8 mouse cellular contexts compared by ENCODE assay signal in the genomic region with DNA sequence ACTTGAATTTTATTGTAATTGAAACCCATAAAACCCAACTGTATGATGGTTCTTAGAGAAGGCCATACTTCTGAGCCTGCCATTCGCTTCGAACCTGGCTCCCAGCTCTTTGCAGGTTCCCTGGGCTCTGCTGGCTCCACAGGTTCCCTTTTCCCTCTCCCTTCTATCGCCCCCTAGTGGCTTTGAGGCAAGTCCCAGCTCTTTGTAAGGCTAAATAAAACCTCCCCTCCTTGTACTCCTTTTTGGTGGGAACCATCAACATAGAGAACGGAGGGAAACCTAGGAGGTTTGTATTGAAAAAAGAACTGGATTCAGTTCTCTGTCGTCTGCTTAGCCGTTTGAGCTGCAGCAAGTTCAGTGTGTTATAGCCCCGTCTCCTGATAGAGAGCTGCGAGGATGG.
DNase-seq lines count a peak whose midpoint lies in the region; ATAC-seq and TF ChIP-seq lines count a peak whose summit lies in the region.

No protein-coding gene starts in this region.

- 56% methylated on average over 8 of the region's 8 CpGs for WGBS in forebrain, embryonic 14.5 days
- 57% methylated on average over 8 of the region's 8 CpGs for WGBS in forebrain, embryonic 16.5 days
- 55% methylated on average over 8 of the region's 8 CpGs for WGBS in midbrain, embryonic 11.5 days
- WGBS in midbrain, embryonic 13.5 days, result 54% methylated on average over 8 of the region's 8 CpGs
- WGBS in hindbrain, postnatal 0 days, result 57% methylated on average over 8 of the region's 8 CpGs

- DNase-seq in forebrain, embryonic 14.5 days (ENCODE audit: low spot score), result peak; percentile 46
- peak; percentile 87 for DNase-seq in midbrain, embryonic 11.5 days (ENCODE audit: low spot score, missing footprints)
- peak; percentile 73 for DNase-seq in adrenal gland, postnatal 14 days
- DNase-seq in hindbrain, postnatal 0 days (ENCODE audit: low spot score), result peak; percentile 40
- peak; percentile 67 for DNase-seq in naive thymus-derived CD4-positive, alpha-beta T cell, adult 2 months (ENCODE audit: low read depth)

- no peaks in the 10 kb centered on the region for H3K27me3 ChIP-seq in forebrain, embryonic 14.5 days (replicated peaks; ENCODE audit: control insufficient read depth, insufficient read depth, low read length)
- no peaks in the 10 kb centered on the region for H3K27me3 ChIP-seq in forebrain, embryonic 16.5 days (replicated peaks; ENCODE audit: control insufficient read depth, insufficient read depth, low read length)
- H3K27me3 ChIP-seq in midbrain, embryonic 11.5 days (ENCODE audit: control insufficient read depth, insufficient read depth, low read length), result no peaks in the 10 kb centered on the region
- H3K27me3 ChIP-seq in midbrain, embryonic 13.5 days, result no peaks in the 10 kb centered on the region
- H3K27me3 ChIP-seq in hindbrain, postnatal 0 days (ENCODE audit: insufficient read depth, low read length), result no peaks in the 10 kb centered on the region

- peak; percentile 62 for TF ChIP-seq CTCF in hindbrain, postnatal 0 days (IDR thresholded peaks at IDR 0.05; ENCODE audit: low read depth)

- no peak overlapping the region for H3K4me2 ChIP-seq in forebrain, embryonic 14.5 days (ENCODE audit: low read length)
- no peak overlapping the region for H3K4me2 ChIP-seq in forebrain, embryonic 16.5 days (ENCODE audit: low read length)
- no peak overlapping the region for H3K4me2 ChIP-seq in midbrain, embryonic 11.5 days
- no peak overlapping the region for H3K4me2 ChIP-seq in midbrain, embryonic 13.5 days (replicated peaks)
- H3K4me2 ChIP-seq in hindbrain, postnatal 0 days (ENCODE audit: low read depth, low read length), result no peak overlapping the region

- ATAC-seq in forebrain, embryonic 14.5 days, result no peak
- ATAC-seq in forebrain, embryonic 16.5 days, result no peak
- no peak for ATAC-seq in midbrain, embryonic 11.5 days (ENCODE audit: low FRiP score)
- ATAC-seq in midbrain, embryonic 13.5 days, result no peak
- ATAC-seq in hindbrain, postnatal 0 days, result no peak
- ATAC-seq in activated CD4-positive, CD25-positive, alpha-beta regulatory T cell, adult 4 months, result no peak

- no peaks in the 10 kb centered on the region for H3K36me3 ChIP-seq in forebrain, embryonic 14.5 days (ENCODE audit: control insufficient read depth, insufficient read depth, low read length)
- no peaks in the 10 kb centered on the region for H3K36me3 ChIP-seq in forebrain, embryonic 16.5 days (ENCODE audit: control insufficient read depth, insufficient read depth)
- no peaks in the 10 kb centered on the region for H3K36me3 ChIP-seq in midbrain, embryonic 11.5 days (ENCODE audit: control insufficient read depth, insufficient read depth, low read length)
- no peaks in the 10 kb centered on the region for H3K36me3 ChIP-seq in midbrain, embryonic 13.5 days
- no peaks in the 10 kb centered on the region for H3K36me3 ChIP-seq in hindbrain, postnatal 0 days (ENCODE audit: insufficient read depth, low read length)

- H3K9ac ChIP-seq in forebrain, embryonic 14.5 days (ENCODE audit: low read length), result no peak overlapping the region
- no peak overlapping the region for H3K9ac ChIP-seq in forebrain, embryonic 16.5 days (replicated peaks; ENCODE audit: low read depth, low read length)
- no peak overlapping the region for H3K9ac ChIP-seq in midbrain, embryonic 11.5 days (ENCODE audit: low read length)
- H3K9ac ChIP-seq in midbrain, embryonic 13.5 days (replicated peaks), result no peak overlapping the region
- H3K9ac ChIP-seq in hindbrain, postnatal 0 days (replicated peaks; ENCODE audit: low read length), result no peak overlapping the region

- H3K4me1 ChIP-seq in forebrain, embryonic 14.5 days (ENCODE audit: control insufficient read depth, insufficient read depth, low read length), result no peaks in the 10 kb centered on the region
- H3K4me1 ChIP-seq in forebrain, embryonic 16.5 days (replicated peaks; ENCODE audit: control insufficient read depth, insufficient read depth, low read length), result no peaks in the 10 kb centered on the region
- no peaks in the 10 kb centered on the region for H3K4me1 ChIP-seq in midbrain, embryonic 11.5 days (ENCODE audit: control insufficient read depth, insufficient read depth, low read length)
- H3K4me1 ChIP-seq in midbrain, embryonic 13.5 days (replicated peaks), result no peaks in the 10 kb centered on the region
- H3K4me1 ChIP-seq in hindbrain, postnatal 0 days (ENCODE audit: insufficient read depth, low read length), result no peaks in the 10 kb centered on the region

- H3K9me3 ChIP-seq in forebrain, embryonic 14.5 days (replicated peaks; ENCODE audit: control insufficient read depth, low read length), result no peaks in the 10 kb centered on the region
- no peaks in the 10 kb centered on the region for H3K9me3 ChIP-seq in forebrain, embryonic 16.5 days (ENCODE audit: control insufficient read depth, low read length)
- H3K9me3 ChIP-seq in midbrain, embryonic 11.5 days (ENCODE audit: control insufficient read depth, low read length), result no peaks in the 10 kb centered on the region
- no peaks in the 10 kb centered on the region for H3K9me3 ChIP-seq in midbrain, embryonic 13.5 days
- no peaks in the 10 kb centered on the region for H3K9me3 ChIP-seq in hindbrain, postnatal 0 days (ENCODE audit: low read length)

- no peak overlapping the region for H3K4me3 ChIP-seq in forebrain, embryonic 14.5 days (ENCODE audit: low read depth, low read length)
- no peak overlapping the region for H3K4me3 ChIP-seq in forebrain, embryonic 16.5 days (replicated peaks; ENCODE audit: low read length)
- no peak overlapping the region for H3K4me3 ChIP-seq in midbrain, embryonic 11.5 days (ENCODE audit: low read depth, low read length)
- H3K4me3 ChIP-seq in midbrain, embryonic 13.5 days (replicated peaks), result no peak overlapping the region
- no peak overlapping the region for H3K4me3 ChIP-seq in hindbrain, postnatal 0 days (ENCODE audit: low read length)

- no peak overlapping the region for H3K27ac ChIP-seq in forebrain, embryonic 14.5 days (ENCODE audit: low read depth, low read length)
- H3K27ac ChIP-seq in forebrain, embryonic 16.5 days (ENCODE audit: low read length), result no peak overlapping the region
- no peak overlapping the region for H3K27ac ChIP-seq in midbrain, embryonic 11.5 days (ENCODE audit: low read depth, low read length)
- H3K27ac ChIP-seq in midbrain, embryonic 13.5 days, result no peak overlapping the region
- H3K27ac ChIP-seq in hindbrain, postnatal 0 days, result no peak overlapping the region
